Mouse (Mus musculus): ENCODE results near the gene Dynlt3.
"Not testable (repeated sequence)": the region's sequence is repeated elsewhere in the genome, so short reads cannot be mapped to it uniquely, and the experiment has no call there.

Gene Dynlt3

GRCm38 (mm10) chrX:9662391-9663111, at the start of gene Dynlt3:
TSS of gene Dynlt3 (minus strand) at chrX:9663003.
- DNase-seq (ENCODE audit: low spot score in 2 of 2), result peak; percentile 25 to 49

- no peak for DNase-seq (ENCODE audit: low spot score in 2 of 2)
Observed at GRCm38 (mm10) chrX:9699815-9700214, 37.0 kb upstream of the Dynlt3 start.

GRCm38 (mm10) chrX:9695997-9696396, 33.2 kb upstream of the Dynlt3 start:
- no peak for DNase-seq (ENCODE audit: low spot score in 2 of 2)

- DNase-seq (ENCODE audit: low spot score in 2 of 2), result no peak
Observed at GRCm38 (mm10) chrX:9672040-9672439, 9.2 kb upstream of the Dynlt3 start.

GRCm38 (mm10) chrX:9671418-9671817, 8.6 kb upstream of the Dynlt3 start:
- DNase-seq (ENCODE audit: low spot score in 2 of 2), result no peak

GRCm38 (mm10) chrX:9652806-9653205, 10.0 kb downstream of the Dynlt3 start:
- no peak for DNase-seq (ENCODE audit: low spot score in 2 of 2)

- DNase-seq (ENCODE audit: low spot score in 2 of 2), result not testable (repeated sequence)
Observed at GRCm38 (mm10) chrX:9640594-9640993, 22.2 kb downstream of the Dynlt3 start.

GRCm38 (mm10) chrX:9640126-9640525, 22.7 kb downstream of the Dynlt3 start:
- DNase-seq (ENCODE audit: low spot score in 2 of 2), result not testable (repeated sequence)

All from frontal cortex, postnatal 25 days (tissue).